Mouse (Mus musculus) spleen, postnatal 14 days (tissue): ENCODE measurements around the gene C330007P06Rik.
"Not testable (repeated sequence)": the region's sequence is repeated elsewhere in the genome, so short reads cannot be mapped to it uniquely, and the experiment has no call there.

Source experiments
- DNase-seq, 2 experiments: peaks; one replicate each; pipeline ENCODE4 v3.0.0; 2021 to 2022; ENCODE audit warnings: low spot score in 2 of 2

Gene C330007P06Rik

DNA sequence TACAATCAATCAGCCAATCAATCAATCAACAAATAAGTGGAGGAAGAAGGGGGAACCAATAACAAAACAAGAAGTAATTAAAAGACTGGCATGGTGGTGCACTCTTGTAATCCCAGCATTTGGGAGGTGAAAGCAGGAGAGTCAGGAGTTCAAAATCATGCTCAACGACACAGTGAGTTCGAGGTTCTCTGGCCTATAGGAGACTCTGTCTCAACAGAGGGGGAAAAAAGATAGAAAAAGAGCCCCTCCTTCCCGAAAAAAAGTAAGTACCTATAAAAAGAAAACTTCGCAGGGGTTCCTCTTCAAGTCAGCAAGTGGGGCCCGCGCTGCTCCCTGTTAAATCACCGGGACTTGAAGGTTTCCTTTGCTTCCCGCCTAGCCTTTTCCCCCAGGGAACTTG, at the start of gene C330007P06Rik, which contains the start of gene Ube2a:
Gene C330007P06Rik, minus strand, starts transcription at position 347 of the 400 bp plus-strand sequence.
Gene Ube2a, plus strand, starts transcription at position 136 of the 400 bp plus-strand sequence.
- no peak for DNase-seq

DNA sequence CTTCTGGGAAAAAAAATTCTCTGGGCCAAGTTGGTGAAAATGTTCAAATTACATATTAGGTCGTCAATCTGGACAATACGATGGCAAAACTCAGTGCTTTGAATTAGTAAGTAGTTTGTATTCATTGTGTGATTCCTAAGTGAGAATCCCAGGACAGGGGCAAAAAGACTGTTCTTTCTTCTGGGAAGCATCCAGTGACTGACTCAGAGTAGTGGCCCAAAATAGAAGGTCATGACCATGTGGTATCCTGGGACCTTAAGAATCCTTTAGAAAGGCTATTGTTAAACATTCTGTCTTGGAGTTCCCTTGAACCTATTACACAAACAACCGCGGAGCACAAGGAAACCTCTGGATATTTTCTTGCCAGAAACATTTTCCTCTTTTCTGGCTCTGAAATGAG, 47.4 kb upstream of the C330007P06Rik start:
- no peak for DNase-seq

DNA sequence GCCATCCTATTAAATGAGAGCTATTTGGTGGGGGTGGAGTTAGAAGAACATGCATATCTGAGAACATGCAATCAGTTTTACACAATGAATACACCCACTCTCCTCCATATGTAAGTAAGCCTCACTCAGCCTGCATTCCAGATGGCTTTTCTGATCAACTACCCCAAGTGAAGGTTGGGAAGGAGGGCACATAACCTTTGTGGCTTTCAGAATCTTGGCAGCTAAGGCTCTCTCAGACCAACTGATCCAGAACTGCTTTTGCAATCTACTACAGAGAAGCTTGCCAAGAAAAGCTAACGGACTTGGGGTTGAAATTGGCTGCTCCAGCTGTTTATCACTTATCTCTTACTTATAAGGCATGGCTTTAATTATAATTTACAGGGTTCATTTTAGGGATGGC, 43.8 kb upstream of the C330007P06Rik start:
- no peak for DNase-seq

DNA sequence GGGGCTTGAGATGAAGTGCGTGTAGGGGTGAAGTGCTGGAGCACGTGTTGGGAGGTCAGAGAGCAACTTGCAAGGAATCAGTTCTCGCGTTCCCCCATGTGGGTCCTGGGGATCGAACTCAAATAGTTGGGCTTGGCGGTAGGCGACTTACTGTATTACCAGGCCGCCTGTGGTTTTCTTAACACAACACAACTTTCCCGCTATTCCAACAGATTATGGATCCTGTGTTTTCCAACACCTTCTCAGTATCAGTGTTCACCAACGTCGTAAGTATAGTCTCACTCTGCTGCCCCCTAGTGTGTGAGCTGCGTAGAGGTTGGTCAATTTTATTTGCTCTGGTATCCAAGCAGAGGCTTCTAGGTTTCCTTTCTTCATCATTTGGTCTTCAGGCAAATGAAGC, 37.4 kb upstream of the C330007P06Rik start:
- DNase-seq: peak in 1 of 2 experiments; percentile 20

DNA sequence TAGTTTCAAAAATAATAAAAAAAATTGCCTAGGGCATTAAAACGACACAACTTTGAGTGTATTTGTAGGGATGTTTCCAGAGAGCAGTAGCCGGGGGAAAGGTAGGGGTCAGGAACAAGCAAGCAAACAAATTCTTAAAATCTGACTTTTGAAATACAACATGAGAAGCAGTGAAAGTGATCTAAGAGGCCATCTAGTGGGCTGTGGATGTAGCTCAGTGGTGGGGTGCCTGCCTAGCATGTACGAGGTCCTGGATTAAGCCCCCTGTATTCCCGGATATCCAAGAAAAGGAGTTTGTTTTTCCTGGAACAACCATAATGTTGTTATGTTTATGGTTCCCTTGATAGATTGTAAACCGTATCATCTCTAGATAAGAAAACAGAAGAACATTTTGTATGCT, 32.6 kb upstream of the C330007P06Rik start:
- no peak for DNase-seq

DNA sequence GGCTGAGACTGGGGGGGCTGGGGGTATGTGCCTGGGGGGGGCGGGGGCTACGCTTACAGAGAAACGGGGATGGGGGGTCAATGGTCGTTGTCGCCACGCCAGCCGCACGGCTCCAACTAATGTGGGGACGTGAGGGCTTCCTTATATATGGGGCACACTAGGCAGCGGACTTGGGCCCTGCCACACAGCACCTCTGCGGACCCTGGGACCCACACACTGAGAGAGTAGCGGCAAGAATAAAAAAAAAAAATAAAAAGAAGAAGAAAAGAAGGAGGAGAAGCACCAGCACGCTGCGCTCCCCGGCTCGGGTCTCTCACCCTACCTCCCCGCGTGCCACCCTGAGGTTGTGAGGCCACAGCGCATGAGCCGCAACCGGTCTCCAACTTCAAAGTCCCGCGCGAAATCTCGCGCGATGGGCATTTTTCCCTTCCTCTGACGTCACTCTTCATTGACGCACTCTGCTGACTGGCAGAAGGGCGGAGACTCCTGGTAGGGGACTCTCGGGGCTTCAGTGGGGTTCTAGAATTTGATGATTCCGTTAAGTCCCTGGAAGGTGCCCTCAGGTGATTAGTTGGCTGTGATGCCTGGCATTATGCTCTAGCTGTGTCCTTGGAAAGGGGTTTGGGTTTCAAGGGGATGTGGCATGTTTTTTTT, 29.3 kb upstream of the C330007P06Rik start:
- DNase-seq: peak; percentile 78 to 84

DNA sequence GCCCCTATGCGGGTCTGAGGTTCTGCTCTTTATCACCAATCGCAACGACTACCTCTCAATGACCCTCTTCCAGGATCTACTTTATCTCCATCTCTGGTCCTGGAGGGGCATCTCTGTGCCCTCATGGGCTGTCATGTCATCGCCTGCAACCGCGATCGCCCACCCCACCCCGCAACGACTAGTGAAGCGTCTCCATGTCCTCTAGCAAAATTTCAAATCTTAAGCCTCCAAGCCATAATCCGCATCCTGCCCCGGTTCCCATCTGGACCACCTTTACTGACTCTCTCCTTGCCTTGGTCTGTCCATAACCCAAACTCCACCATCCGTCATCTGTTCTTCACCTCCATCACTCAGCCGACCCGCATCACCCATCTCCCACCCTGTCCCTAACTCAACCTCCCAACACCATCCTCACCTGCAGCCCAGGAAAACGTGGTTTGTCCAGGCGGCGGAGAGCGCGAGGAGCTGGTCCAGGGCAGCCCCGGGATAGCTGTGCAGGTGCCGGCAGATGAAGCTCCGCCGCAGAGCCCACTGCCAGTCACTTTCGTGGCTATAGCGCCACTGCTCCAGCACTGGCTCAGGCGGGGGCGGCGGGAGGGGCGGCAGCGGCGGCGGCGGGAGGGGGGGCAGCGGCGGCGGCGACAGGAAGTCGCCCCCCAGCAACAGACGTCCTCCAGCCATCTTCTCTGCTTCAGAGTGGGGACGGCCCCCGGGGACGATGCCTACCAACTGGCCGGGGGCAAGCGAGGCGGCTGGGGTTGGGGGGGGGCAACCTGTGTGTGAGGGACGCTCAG, 28.6 kb upstream of the C330007P06Rik start, which contains the start of gene Nkrf:
Gene Nkrf, minus strand, starts transcription at position 579 of the 794 bp plus-strand sequence.
- peak in 1 of 2 experiments; percentile 5 for DNase-seq

DNA sequence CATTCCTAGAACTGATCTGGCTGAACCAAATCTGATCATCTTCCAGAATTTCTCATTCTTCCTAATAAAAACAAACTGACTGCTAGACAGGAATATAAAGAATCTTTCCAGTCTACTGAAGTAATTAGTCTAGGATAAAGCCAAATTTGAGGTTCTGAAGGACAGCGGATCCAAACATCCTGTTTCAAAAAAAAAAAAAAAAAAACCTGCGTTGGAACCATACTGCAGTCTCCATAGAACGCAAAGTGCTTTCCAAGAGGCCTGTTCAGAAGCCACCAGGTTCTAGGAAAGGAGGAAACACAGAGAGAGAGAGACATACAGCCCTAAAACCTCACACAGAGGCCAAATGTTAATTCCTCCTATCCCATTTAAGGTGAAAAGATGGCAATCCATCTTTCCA, 27.7 kb upstream of the C330007P06Rik start:
- no peak for DNase-seq

DNA sequence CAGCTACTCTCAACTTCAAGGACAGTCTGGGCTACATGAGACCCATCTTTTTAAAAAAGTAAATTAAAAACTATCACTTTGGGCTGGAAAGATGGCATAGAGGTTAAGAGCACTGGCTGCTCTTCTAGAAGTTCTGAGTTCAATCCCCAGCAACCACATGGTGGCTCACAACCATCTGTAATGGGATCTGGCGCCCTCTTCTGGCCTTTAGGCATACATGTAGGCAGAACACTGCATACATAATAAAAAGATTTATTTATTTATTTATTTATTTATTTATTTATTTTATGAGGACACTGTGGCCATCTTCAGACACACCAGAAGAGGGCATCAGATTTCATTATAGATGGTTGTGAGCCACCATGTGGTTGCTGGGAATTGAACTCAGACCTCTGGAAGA, 25.0 kb upstream of the C330007P06Rik start:
- not testable (repeated sequence) for DNase-seq

DNA sequence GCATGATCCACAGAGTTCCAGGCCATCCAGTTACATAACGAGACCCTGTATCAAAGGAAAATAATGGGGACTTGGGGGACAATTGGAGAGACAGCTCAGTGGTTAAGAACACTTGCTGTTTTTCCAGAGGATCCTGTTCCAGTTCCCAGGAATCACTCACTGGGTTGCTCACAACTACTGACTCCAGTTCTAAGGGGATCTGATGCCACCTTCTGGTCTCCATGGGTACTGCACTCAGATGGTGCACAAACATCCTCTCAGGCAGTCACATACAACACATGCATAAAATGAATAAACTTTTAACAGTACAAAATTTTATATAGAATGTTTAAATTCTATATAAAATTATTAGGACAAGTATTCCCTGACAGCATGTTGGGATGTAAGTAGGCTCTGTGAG, 10.8 kb upstream of the C330007P06Rik start:
- peak in 1 of 2 experiments; percentile 16 for DNase-seq

DNA sequence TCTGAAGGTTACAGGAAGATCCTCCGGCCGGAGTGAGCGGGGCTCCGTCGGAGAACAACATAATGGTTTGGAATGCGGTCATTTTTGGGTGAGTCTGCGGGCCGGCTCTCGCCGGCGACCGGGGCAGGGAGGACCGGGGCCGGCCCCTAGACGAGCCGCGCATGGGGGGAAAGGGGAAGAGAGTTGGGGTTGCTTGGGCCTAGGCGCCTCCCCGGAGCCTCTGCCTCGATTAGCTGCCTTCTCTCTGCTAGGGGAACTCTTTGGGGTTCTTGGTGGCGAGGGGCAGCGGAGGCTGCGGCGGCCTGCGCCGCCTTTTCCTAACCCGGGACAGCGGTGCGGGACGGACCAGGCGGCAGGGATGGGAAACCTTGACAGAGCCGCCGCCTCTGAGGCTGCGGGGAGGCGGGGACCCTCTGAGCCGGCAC, 805 bp upstream of the C330007P06Rik start:
- peak; percentile 7 to 17 for DNase-seq

DNA sequence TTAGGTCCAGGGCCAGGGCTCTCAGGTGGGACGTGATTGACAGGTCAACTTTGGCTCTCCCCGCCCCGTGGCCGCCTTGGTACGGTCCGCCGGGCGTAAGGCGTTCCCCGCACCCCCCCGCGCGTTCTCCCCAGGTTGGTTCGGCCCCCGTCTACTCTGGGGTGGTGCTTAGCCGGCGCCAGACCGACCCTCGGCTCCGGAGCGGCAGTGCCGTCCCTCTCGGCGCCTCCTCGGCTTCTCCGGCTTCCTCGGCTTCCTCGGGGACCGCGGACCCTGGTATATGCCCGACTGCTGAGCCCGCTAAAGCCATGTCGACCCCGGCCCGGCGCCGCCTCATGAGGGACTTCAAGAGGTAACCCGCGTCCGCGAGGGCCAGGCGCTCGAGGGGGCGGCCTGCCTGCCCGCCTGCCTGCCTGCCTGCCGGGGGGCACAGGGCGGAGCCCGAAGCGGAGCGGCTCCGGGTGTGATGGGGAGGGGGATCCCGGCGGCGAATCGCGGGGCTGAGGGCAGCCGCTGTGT, 326 bp upstream of the C330007P06Rik start:
- DNase-seq: peak; percentile 78 to 87

DNA sequence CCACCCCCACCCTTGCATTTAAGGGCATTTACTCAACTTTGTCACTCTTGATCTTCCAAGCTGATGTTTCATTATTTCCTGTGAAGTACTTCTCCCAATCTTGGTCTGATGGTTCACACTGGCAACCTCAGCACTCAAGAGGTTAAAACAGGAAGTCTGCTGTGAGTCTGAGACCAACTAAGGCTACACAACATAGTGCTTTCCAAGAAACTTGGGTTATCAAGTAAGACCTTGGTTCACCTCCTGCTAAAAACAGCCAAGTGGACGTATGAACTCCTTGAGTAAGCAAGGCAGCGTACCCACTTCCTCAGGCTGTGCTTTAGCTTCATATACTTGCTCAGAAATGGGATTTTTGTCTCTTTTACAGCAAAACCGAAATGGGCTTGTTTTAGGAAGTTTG, 3.5 kb downstream of the C330007P06Rik start:
- no peak for DNase-seq

DNA sequence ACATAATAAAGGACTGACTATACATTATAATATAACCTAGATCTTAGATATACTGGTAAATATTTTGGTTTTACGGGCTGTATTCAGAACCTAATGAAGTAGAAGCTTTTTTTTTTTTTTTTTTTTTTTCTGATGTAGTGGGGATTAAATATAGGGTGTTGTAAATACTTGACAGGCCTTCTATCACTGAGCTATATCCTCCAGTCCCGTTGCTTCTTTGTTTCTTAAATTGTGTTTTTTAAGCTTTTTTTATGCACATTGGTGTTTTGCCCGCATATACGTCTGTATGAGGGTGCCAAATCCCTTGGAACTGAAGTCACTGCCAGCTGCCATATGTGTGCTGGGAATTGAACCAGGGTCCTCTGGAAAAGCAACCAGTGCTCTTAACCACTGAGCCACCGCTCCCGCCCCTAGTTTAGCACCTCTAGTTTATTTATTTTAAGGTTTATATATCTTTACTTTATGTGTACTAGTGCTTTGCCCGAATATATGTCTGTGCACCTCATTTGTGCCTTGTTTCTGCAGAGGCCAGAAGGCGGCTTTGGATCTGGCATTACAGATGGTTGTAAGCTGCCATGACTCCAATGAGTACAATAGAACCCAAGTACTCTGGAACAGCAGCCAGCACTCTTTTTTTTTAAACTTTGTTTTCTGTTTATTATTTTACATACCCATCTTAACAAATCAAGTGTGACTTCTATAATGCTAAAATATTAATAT, 9.1 kb downstream of the C330007P06Rik start:
- no peak for DNase-seq

DNA sequence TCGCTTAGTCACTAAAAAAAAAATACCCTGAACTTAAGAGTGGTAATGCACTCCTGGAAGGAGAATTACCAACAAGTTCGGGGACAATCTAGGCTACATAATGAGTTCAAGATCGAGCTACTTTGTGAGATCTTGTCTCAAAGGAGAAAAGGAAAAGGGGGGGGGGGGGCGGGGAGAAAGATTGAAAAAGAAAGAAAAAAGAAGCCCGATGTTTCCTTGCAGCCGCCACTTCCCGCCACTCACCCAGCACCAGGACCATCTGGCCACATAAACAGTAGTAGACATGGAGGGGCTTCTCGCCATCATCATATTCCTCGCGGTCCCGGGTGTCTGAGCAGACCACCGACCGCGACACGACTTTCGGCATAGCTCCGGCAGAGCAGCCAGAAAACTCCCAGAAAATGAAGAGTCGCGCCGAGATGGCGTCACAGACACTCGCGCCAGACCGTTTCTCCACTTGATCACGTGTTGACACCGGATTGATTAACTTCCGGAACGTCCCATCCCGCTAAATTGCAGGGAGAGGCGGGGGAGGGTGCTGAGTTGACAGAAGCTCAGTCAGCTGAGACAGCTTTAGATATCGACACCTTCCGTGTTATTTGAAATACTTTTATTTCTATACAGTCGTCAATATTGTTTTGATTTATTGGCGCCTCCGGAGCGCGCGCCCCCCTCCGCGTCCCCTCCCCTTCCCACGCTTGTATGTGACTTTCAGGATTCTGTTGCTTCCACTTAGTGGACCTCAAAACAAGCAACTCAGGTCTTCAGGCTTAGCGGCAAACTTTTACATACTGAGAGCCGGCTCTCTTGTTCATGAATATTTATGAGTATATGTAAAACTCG, 9.9 kb downstream of the C330007P06Rik start:
- DNase-seq: peak; percentile 49 to 70

DNA sequence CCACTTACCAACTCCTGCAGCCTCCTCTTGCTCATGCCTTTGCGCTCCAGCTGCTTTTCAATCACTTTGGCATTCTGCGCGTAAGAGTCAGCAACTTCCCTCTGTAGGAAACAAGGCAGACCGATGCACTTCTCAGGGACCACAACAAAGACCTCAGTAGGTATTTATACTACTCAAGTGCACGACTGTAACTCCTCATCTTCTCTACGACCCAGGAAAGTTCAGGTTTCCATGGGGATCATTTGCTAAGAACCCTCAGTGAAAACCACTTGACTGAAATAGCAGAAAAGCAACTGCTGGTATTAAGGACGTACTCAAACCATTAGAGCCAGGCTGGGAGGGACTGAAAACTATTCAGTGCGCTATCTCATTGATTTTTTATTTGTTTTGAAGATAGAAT, 21.3 kb downstream of the C330007P06Rik start:
- no peak for DNase-seq

DNA sequence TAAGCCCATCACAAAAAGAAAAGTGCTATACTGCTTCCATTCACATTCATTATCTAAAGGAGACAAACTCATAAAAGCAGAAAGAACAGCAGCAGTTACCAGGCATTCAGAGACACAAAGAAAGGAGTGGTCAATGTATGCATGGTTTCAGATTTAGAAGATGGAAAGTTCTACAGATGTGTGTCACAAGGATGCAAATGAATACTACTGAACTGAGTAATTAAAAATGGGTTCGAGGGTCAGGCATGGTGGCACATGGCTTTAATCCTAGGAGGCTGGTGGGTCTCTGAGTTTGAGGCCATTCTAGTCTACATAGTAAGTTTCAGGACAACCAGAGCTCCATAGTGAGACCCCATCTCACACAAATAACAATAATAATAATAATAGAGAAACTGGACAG, 26.8 kb downstream of the C330007P06Rik start:
- no peak for DNase-seq

DNA sequence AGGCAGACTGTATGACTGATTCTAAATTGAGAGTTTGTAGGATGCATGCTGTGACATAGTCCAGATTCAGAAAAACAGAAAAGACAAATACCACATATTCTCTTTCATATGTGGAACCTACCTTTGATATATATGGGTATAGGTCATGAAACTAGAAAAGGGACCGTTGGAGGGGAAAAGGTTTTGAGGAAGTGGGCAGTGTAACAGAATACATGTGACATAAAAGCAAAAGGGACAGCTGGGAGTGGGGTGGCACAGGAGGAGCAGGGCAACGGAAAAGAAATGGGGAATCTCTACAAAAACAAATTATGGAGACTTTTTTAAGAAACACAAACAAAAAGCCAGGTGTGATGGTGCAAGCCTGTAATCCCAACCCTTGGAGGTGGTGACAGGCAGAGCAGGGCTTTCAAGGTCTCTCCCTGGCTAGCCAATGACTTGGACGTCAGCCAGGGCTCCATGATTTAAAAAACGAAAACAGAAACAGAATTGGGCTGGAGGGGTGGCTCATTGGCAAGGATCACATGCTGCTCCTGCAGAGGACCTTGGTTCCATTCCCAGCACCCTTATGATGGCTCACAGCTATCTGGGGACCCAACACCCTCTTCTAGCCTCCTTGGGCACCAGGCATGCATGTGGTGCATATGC, 30.4 kb downstream of the C330007P06Rik start:
- DNase-seq: no peak

DNA sequence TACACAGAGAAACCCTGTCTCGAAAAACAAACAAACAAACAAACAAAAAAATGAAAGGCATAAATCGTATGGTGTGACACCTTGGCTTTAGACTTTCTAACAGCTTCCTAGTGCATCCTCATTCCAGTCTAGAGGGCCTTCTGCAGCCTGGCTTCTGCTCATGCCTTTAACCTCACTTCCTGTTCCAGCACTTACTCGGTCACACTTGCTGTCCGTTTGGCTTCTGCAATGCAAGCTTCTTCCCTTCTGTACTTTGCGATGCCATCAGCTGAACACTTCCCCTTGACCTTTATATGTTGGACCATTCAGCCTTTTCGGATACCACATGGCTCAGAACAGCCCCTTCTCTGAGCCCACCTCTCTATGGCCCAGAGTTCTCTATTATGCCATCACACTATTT, 32.2 kb downstream of the C330007P06Rik start:
- DNase-seq: no peak

DNA sequence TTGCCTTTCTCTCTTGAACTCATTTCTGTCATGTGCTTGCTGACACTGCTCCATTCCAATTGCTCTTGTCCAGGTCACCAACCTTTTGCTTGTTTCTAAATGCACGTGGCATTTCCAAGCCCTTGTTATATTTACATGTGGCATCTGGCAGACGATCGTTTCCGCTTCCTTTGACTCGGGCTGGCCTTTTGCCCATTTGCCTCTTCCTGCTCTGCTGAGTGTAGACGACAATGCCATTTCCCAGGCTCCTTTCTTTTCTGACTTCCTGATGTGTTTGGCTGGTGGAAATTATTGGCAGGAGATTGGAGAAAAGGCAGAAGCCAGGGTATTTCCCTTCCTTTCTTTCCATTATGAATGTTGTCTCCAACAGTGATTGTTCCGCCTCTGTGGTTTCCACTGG, 34.5 kb downstream of the C330007P06Rik start:
- DNase-seq: no peak
